Mouse (Mus musculus): ENCODE measurements around the gene Ifrd2. TPM values are rescaled to one million over a fixed set of nuclear protein-coding genes. Genes with fewer than 3 reads are reported as not detected.

Gene Ifrd2
- polyA plus RNA-seq, 1 experiment = 60.1 TPM

DNA sequence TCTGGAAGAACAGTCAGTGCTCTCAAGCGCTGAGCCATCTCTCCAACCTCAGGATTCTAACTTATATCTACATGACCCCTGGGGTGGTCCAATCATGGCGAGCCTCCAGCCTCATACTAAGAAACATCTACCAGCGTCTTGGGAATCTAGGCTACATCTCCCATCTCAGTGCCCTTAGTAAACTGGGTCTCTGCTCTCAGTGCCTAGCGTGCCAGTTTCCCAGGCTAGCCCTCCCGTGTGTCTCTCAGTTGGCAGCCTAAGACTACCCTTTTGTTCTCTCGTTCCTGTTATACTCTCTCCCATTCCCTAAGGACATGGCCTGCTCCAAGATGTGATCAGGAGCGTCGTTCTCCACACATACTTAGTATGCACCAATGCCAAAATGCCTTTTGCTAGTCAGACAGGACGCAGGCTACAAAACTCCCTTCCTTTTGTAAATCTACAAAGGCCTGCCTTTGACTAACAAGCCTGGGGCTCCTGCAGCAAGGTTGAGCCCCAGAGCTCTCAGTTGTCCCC lies 43.9 kb downstream of the Ifrd2 start:
- DNase-seq (ENCODE audit: low read depth, low spot score) = no peak
- 82% methylated on average over 9 of the region's 9 CpGs for WGBS

DNA sequence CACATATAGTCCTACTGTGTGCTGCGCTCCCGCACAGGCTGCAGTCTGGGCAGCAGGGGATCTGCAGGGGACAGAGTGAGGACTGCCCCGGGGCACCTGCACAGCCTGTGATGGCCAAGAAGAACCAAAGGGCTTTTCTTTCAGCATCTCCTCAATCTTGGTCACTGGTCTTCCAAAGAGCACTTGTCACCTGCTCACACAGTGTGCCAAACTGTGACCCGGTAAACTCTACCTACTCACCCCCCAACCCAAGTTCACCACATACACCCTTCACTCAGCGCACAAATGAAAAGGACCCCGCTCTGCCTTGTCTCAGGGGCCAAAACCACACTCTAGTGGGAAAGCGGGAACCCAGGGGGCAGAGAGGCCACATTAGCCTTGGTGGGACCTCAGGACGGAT lies 44.4 kb downstream of the Ifrd2 start:
- 90% methylated on average over 8 of the region's 8 CpGs for WGBS
- no peak for DNase-seq (ENCODE audit: low read depth, low spot score)

DNA sequence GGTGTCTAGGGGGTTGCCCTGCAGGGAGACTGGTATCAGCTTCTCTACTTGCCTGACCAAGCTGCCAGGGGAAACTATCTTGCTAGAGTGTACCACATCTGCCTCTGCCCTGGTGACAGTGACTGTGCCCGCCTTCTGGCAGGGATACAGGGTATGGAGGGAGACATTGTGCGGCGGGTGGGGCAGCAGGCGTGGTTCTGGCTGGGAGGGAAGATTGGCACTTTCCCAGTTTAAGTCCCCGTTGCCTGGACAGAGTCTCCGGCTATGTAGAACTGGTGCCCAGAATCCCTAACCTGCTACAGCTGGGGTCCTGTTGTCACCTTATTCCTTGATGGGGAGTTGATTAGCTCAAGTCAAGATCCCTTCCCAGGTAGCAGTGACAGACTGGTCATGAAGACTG lies 45.0 kb downstream of the Ifrd2 start:
- DNase-seq (ENCODE audit: low read depth, low spot score) = no peak
- WGBS = 5% methylated on average over 6 of the region's 6 CpGs

GRCm38 (mm10) chr9:107633091-107633660 lies 45.7 kb downstream of the Ifrd2 start:
- WGBS = under 1% methylated on average over 33 of the region's 33 CpGs
- DNase-seq (ENCODE audit: low read depth, low spot score) = no peak

DNA sequence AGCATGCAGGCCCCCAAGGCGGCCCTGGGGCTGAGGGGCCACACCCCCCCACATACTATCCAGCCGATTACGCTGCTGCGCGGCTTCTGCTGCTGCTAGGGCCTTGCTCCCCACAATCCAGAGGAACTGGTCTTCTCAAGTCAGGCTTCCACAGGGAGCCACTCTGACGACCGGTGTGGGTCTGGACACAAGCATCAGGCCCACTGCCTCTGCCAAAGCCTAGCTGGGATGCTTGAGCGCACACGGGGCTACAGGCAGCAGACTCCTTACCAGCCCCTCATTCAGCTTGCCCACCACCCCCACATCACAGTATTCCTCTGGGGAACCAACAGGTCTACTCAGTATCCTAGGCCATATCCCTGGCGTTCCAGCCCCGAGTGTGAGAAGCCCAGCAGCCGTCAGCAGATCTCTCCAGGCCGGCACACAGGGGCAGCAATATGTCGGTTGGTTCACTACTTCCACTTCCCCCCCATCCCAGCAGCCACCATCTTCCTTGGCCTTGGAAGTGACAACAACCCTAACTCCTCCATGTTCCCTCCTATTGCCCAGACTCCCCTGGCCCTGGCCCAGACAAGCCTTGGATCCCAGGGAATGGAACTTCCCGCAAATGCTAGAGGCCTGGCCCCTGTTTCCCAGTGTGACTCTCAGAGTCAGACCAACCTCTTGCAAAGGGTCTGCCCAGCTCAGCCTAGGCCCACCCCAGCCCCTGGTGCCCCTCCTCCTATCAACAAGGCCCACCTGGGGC lies 46.4 kb downstream of the Ifrd2 start:
- DNase-seq (ENCODE audit: low read depth, low spot score) = no peak
- 1% methylated on average over 15 of the region's 15 CpGs for WGBS

GRCm38 (mm10) chr9:107634406-107635278 lies 47.2 kb downstream of the Ifrd2 start:
- DNase-seq (ENCODE audit: low read depth, low spot score) = no peak
- 2% methylated on average over 35 of the region's 35 CpGs for WGBS

DNA sequence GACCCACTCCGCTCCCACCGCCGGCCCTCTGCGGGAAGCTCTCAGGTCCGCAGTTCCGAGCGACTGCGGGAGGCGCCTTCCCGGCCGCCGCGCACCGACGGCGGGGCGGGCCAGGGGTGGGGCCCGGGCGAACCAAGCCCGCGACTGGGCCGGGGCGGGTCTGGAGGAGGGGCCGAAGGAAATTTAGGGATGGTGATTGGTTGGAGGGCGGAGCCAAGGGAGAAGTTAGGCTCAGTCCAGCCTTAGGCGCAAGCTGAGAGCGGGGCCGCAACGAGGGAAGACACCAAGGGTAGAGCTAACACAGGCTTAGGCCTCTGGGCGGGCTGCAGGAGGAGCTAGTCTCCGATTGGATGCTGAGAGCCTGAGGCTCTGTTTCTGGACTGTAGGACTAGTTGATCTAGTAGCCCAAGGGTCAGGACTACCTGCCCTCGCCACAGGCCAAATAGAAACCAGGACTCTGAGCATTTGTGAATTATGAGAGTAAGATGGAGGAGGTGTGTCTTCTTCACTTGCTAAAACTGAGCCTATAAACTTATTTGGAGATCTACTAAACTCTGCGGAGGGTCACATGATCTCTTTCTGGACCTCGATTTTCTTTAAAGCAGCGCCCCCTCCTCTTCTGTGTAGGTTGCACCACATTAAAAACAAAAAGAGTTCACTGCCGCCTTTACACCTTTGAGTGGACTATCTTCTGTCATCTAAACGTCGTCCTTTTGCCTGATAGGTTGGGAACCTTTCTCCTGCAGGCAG lies 48.0 kb downstream of the Ifrd2 start, which contains the start of gene Gnai2:
TSS of gene Gnai2 (minus strand) at position 89 of the 750 bp plus-strand sequence.
- peak; percentile 95 for DNase-seq (ENCODE audit: low read depth, low spot score)
- 4% methylated on average over 38 of the region's 38 CpGs for WGBS

- no peak for DNase-seq (ENCODE audit: low read depth, low spot score)
- WGBS = 76% methylated on average over 7 of the region's 7 CpGs
Observed at GRCm38 (mm10) chr9:107637070-107637469, 49.6 kb downstream of the Ifrd2 start.

- 51% methylated on average over 8 of the region's 8 CpGs for WGBS
Observed at GRCm38 (mm10) chr9:107640257-107640772, 52.9 kb downstream of the Ifrd2 start.

DNA sequence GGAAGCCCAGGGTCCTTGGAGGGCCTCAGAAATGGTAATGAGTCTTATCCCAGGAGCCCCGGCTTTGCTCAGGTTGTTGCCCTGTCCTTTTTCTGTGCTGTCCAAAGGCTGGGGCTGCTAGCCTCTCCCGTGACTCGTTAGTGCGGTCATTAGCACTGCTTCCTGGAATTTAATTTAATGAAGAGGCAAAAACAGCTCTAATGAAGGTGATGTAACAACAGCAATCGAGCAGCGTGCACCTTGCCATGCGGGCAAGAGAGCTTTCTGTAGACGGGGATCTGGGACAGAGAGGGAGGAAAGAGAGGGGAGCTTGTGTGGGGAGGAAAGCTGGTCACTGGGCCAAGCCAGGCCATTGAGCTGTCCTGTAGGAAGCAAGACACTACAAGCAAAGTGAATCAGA lies 54.2 kb downstream of the Ifrd2 start:
- DNase-seq (ENCODE audit: low read depth, low spot score) = no peak
- 85% methylated on average over 8 of the region's 8 CpGs for WGBS

More at GRCm38 (mm10) chr9:107640257-107640772, 52.9 kb downstream of the Ifrd2 start:
- DNase-seq (ENCODE audit: low read depth, low spot score) = no peak

Other genes starting within 250 kb of the Ifrd2 start
- 12.2 and 12.8 TPM in 2 replicates for gene Hemk1, start 249.3 kb upstream of the Ifrd2 start, polyA plus RNA-seq (2012; rRNA removed)
- 0.05 and 0.16 TPM in 2 replicates for gene 6430571L13Rik, start 247.0 kb upstream of the Ifrd2 start, polyA plus RNA-seq (2012; rRNA removed)
- gene Cacna2d2, start 188.0 kb upstream of the Ifrd2 start, polyA plus RNA-seq (2012; rRNA removed) = 2.2 and 4.1 TPM in 2 replicates
- gene Tmem115, start 53.7 kb upstream of the Ifrd2 start, polyA plus RNA-seq (2012; rRNA removed) = 48.8 and 55.0 TPM in 2 replicates
- gene Cyb561d2, start 45.4 kb upstream of the Ifrd2 start, polyA plus RNA-seq (2012; rRNA removed) = 42.8 and 43.7 TPM in 2 replicates
- 27.7 and 31.6 TPM in 2 replicates for gene Nprl2, start 45.4 kb upstream of the Ifrd2 start, polyA plus RNA-seq (2012; rRNA removed)
- gene Zmynd10, start 40.3 kb upstream of the Ifrd2 start, polyA plus RNA-seq (2012; rRNA removed) = 0.29 and 0.40 TPM in 2 replicates
- 28.6 and 37.1 TPM in 2 replicates for gene Rassf1, start 36.1 kb upstream of the Ifrd2 start, polyA plus RNA-seq (2012; rRNA removed)
- 45.2 and 46.3 TPM in 2 replicates for gene Tusc2, start 24.4 kb upstream of the Ifrd2 start, polyA plus RNA-seq (2012; rRNA removed)
- gene Hyal2, start 19.7 kb upstream of the Ifrd2 start, polyA plus RNA-seq (2012; rRNA removed) = 76.1 and 127 TPM in 2 replicates
- gene Hyal1, start 10.7 kb upstream of the Ifrd2 start, polyA plus RNA-seq (2012; rRNA removed) = 1.7 and 4.5 TPM in 2 replicates
- 19.0 and 29.1 TPM in 2 replicates for gene Naa80, start 8.8 kb upstream of the Ifrd2 start, polyA plus RNA-seq (2012; rRNA removed)
- 0.36 and 0.57 TPM in 2 replicates for gene Hyal3, start 6.8 kb upstream of the Ifrd2 start, polyA plus RNA-seq (2012; rRNA removed)
- 38.6 and 47.6 TPM in 2 replicates for gene Sema3b, start 21.6 kb downstream of the Ifrd2 start, polyA plus RNA-seq (2012; rRNA removed)
- gene Gnai2, start 47.7 kb downstream of the Ifrd2 start, polyA plus RNA-seq (2012; rRNA removed) = 470 and 526 TPM in 2 replicates
- gene Slc38a3, start 81.9 kb downstream of the Ifrd2 start, polyA plus RNA-seq (2012; rRNA removed) = 1.5 and 1.7 TPM in 2 replicates
- gene Gnat1, start 92.1 kb downstream of the Ifrd2 start, polyA plus RNA-seq (2012; rRNA removed) = 0.35 and 0.55 TPM in 2 replicates
- gene Sema3f, start 122.8 kb downstream of the Ifrd2 start, polyA plus RNA-seq (2012; rRNA removed) = 14.1 and 20.1 TPM in 2 replicates
- 37.9 and 62.1 TPM in 2 replicates for gene Rbm5, start 183.4 kb downstream of the Ifrd2 start, polyA plus RNA-seq (2012; rRNA removed)

Data from large intestine, adult 2 months (tissue).